ENCODE assay signal across 24 mouse cellular contexts in the genomic region with DNA sequence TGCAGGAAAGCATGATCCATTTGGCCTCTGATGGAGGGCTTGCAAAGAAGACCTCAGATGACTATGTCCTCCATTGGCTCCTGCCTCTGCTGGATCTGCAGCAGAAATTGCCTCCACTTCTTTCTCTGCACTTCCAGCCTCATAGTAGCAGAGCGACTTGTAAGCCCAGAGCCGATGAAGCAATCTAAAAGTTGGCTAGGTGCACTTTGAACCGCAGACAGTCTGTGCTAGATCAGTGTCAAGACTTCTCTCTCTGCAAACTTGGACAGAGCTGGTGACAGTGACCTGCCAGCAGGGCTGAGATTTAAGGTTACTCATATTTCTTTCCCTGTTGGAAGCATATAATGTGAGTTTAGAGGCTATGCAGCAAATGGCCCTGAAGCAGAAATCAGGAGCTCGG. TPM values are rescaled to one million over a fixed set of nuclear protein-coding genes. Genes with fewer than 3 reads are reported as not detected.
A peak's percentile ranks its signal among the peaks of the same experiment; 100 is the strongest.
DNase-seq lines count a peak whose midpoint lies in the region; ATAC-seq lines count a peak whose summit lies in the region.
"Had no signal": no experiment of that assay in that cellular context is flagged by ENCODE, and none has a peak within 500 bp of the region (broad histone marks: within the 10 kb centered on the region; RNA-seq: fewer than 3 reads in every experiment).

No protein-coding gene starts in this region.

- H3K9me3 ChIP-seq in heart, embryonic 10.5 days, result no peaks in the 10 kb centered on the region; the same call in 1 of the 2 replicates
- H3K9me3 ChIP-seq: forebrain, embryonic 12.5 days; hindbrain, embryonic 15.5 days; lung, embryonic 15.5 days; neural tube, embryonic 12.5 days; stomach, embryonic 15.5 days had no signal

- intact Hi-C loops in gastrocnemius, postnatal 14 days (cut with DNase I; ENCODE audit: low total_unique reads), result no loop called here
- intact Hi-C loops in heart, postnatal 36 days (cut with DNase I), result no loop called here

- H3K27ac ChIP-seq in heart, embryonic 10.5 days, result no peak overlapping the region
- H3K27ac ChIP-seq: forebrain, embryonic 12.5 days; hindbrain, embryonic 15.5 days; lung, embryonic 15.5 days; neural tube, embryonic 12.5 days; stomach, embryonic 15.5 days had no signal

- H3K4me3 ChIP-seq in heart, embryonic 10.5 days, result no peak overlapping the region
- H3K4me3 ChIP-seq: erythroblast, embryonic 14.5 days; forebrain, embryonic 12.5 days; hindbrain, embryonic 15.5 days; lung, embryonic 15.5 days; myocyte; neural tube, embryonic 12.5 days; stomach, embryonic 15.5 days had no signal

- DNase-seq in heart, adult 11 months, result peak; percentile 89
- no peak for DNase-seq in heart, embryonic 10.5 days (ENCODE audit: low spot score)
- DNase-seq in urinary bladder, postnatal 14 days (ENCODE audit: low spot score), result peak; percentile 29
- DNase-seq in urinary bladder, adult 2 months (ENCODE audit: low spot score), result no peak
- peak; percentile 29 for DNase-seq in gastrocnemius, postnatal 14 days
- DNase-seq in heart, postnatal 36 days, result peak; percentile 2 to 5
- no peak for DNase-seq in right cerebral cortex, adult 2 months (ENCODE audit: low spot score in 2 of 2)
- DNase-seq: adrenal gland, postnatal 36 days; cerebellum, adult 18-20 months; kidney, adult 11 months; kidney, postnatal 14 days; liver; right cerebral cortex, adult 18-20 months had no signal

- H3K36me3 ChIP-seq in heart, embryonic 10.5 days, result no peaks in the 10 kb centered on the region
- H3K36me3 ChIP-seq: forebrain, embryonic 12.5 days; hindbrain, embryonic 15.5 days; lung, embryonic 15.5 days; neural tube, embryonic 12.5 days; stomach, embryonic 15.5 days had no signal

- no peaks in the 10 kb centered on the region for H3K4me1 ChIP-seq in heart, embryonic 10.5 days
- H3K4me1 ChIP-seq: forebrain, embryonic 12.5 days; hindbrain, embryonic 15.5 days; lung, embryonic 15.5 days; neural tube, embryonic 12.5 days; stomach, embryonic 15.5 days had no signal

- ATAC-seq in erythroid progenitor cell, adult 5-6 weeks (replicated peaks; ENCODE audit: low FRiP score, poor library complexity, severe bottlenecking), result no peak
- ATAC-seq: inflammation-experienced regulatory T-cells, adult 6 months; midbrain, embryonic 16.5 days; Patski had no signal

- WGBS in heart, embryonic 10.5 days, result 88% methylated on average over 4 of the region's 4 CpGs

- H3K27me3 ChIP-seq in heart, embryonic 10.5 days (ENCODE audit: insufficient read depth, poor library complexity, severe bottlenecking), result no peaks in the 10 kb centered on the region
- H3K27me3 ChIP-seq: forebrain, embryonic 12.5 days; hindbrain, embryonic 15.5 days; lung, embryonic 15.5 days; neural tube, embryonic 12.5 days; stomach, embryonic 15.5 days had no signal

RNA-seq across cellular contexts. Expression of a gene that starts 37.9 kb away (rescaled TPM):
- 63.6 and 80.2 TPM in 2 replicates for polyA plus RNA-seq in heart, embryonic 10.5 days (2016; fragmentation: Nextera tagmentation; extraction: Ambion mirVana)
- polyA plus RNA-seq in urinary bladder, adult 2 months (2012; rRNA removed), result 42.7 and 43.5 TPM in 2 replicates
- total RNA-seq in gastrocnemius, postnatal 14 days (2021), result 10 to 100 TPM; 27.6 to 29.7 TPM
- 10 to 100 TPM; 19.2 to 23.0 TPM for total RNA-seq in heart, postnatal 36 days (2021)
- total RNA-seq in erythroid progenitor cell, adult 5-6 weeks (2015; ENCODE audit: low replicate concordance), result 10.1 and 18.4 TPM in 2 replicates
- 29.4 and 30.4 TPM in 2 replicates for total RNA-seq in erythroid progenitor cell, adult 5-6 weeks (2017; ENCODE audit: low replicate concordance)

Comparison
In these comparisons a context has a peak if more than half of its experiments do, and no peak if none do; other contexts are left out.
1. DNase-seq: peak in heart, adult 11 months (single experiment), urinary bladder, postnatal 14 days (single experiment), gastrocnemius, postnatal 14 days (single experiment) and heart, postnatal 36 days (2 of 2); none in heart, embryonic 10.5 days (single experiment), urinary bladder, adult 2 months (single experiment) and right cerebral cortex, adult 2 months (0 of 2).